Mouse (Mus musculus): ENCODE data around the gene Gdpgp1. TPM values are rescaled to one million over a fixed set of nuclear protein-coding genes. Genes with fewer than 3 reads are reported as not detected.

Gdpgp1 gene
- polyA plus RNA-seq, 1 experiment from 2014 or later, result 3.8 TPM

GRCm38 (mm10) chr7:80197941-80198778 lies 34.5 kb upstream of the Gdpgp1 start:
- peaks cover 50% of the 10 kb centered on the region for H3K4me1 ChIP-seq (ENCODE audit: control insufficient read depth, insufficient read depth, low read length)
- H3K27me3 ChIP-seq (ENCODE audit: control insufficient read depth, insufficient read depth, low read length), result no peaks in the 10 kb centered on the region
- H3K4me3 ChIP-seq (ENCODE audit: low read depth, low read length), result peak overlapping the region; percentile 72
- under 1% methylated on average over 60 of the region's 74 CpGs for WGBS
- H3K9ac ChIP-seq (ENCODE audit: low read length), result peak overlapping the region; percentile 90
- H3K4me2 ChIP-seq, result peak overlapping the region; percentile 92
- DNase-seq (ENCODE audit: low spot score, missing footprints) (peak; percentile 97), ATAC-seq (ENCODE audit: low FRiP score) (peak; percentile 93)
- H3K9me3 ChIP-seq (ENCODE audit: control insufficient read depth, low read length), result no peaks in the 10 kb centered on the region
- peak overlapping the region; percentile 90 for H3K27ac ChIP-seq (ENCODE audit: low read depth, low read length)
- no peaks in the 10 kb centered on the region for H3K36me3 ChIP-seq (ENCODE audit: control insufficient read depth, insufficient read depth, low read length)

- Histone ChIP-seq H3K27me3 (ENCODE audit: control insufficient read depth, insufficient read depth, low read length) (no peaks in the 10 kb centered on the region), H3K9me3 (ENCODE audit: control insufficient read depth, low read length) (no peaks in the 10 kb centered on the region), H3K36me3 (ENCODE audit: control insufficient read depth, insufficient read depth, low read length) (no peaks in the 10 kb centered on the region), H3K27ac (ENCODE audit: low read depth, low read length) (peak overlapping the region; percentile 90), H3K4me1 (ENCODE audit: control insufficient read depth, insufficient read depth, low read length) (peaks cover 56% of the 10 kb centered on the region), H3K4me3 (ENCODE audit: low read depth, low read length) (peak overlapping the region; percentile 72), H3K9ac (ENCODE audit: low read length) (peak overlapping the region; percentile 90), H3K4me2 (peak overlapping the region; percentile 92)
- peak; percentile 7; the same call in 1 of the 2 replicates for ATAC-seq (ENCODE audit: low FRiP score)
- 2% methylated on average over 11 of the region's 11 CpGs for WGBS
- no peak for DNase-seq (ENCODE audit: low spot score, missing footprints)
These were observed 33.8 kb upstream of the Gdpgp1 start for GRCm38 (mm10) chr7:80198863-80199262.

- Histone ChIP-seq H3K36me3 (ENCODE audit: control insufficient read depth, insufficient read depth, low read length) (no peaks in the 10 kb centered on the region), H3K4me1 (ENCODE audit: control insufficient read depth, insufficient read depth, low read length) (peaks cover 53% of the 10 kb centered on the region), H3K4me2 (peak overlapping the region; percentile 92), H3K4me3 (ENCODE audit: low read depth, low read length) (peak overlapping the region; percentile 72), H3K27ac (ENCODE audit: low read depth, low read length) (peak overlapping the region; percentile 90; the same call in 1 of the 2 replicates), H3K27me3 (ENCODE audit: control insufficient read depth, insufficient read depth, low read length) (no peaks in the 10 kb centered on the region), H3K9ac (ENCODE audit: low read length) (peak overlapping the region; percentile 90), H3K9me3 (ENCODE audit: control insufficient read depth, low read length) (no peaks in the 10 kb centered on the region)
- ATAC-seq (ENCODE audit: low FRiP score), result no peak
- 42% methylated on average over 6 of the region's 6 CpGs for WGBS
- DNase-seq (ENCODE audit: low spot score, missing footprints), result peak; percentile 86
These were observed 33.4 kb upstream of the Gdpgp1 start for GRCm38 (mm10) chr7:80199286-80199685.

- no peak overlapping the region; the same call in 1 of the 2 replicates for H3K4me2 ChIP-seq
- H3K9me3 ChIP-seq (ENCODE audit: control insufficient read depth, low read length), result no peaks in the 10 kb centered on the region
- no peaks in the 10 kb centered on the region for H3K36me3 ChIP-seq (ENCODE audit: control insufficient read depth, insufficient read depth, low read length)
- ATAC-seq (ENCODE audit: low FRiP score) (no peak), DNase-seq (ENCODE audit: low spot score, missing footprints) (peak; percentile 81)
- no peak overlapping the region for H3K9ac ChIP-seq (ENCODE audit: low read length)
- H3K4me3 ChIP-seq (ENCODE audit: low read depth, low read length), result no peak overlapping the region
- H3K27me3 ChIP-seq (ENCODE audit: control insufficient read depth, insufficient read depth, low read length), result no peaks in the 10 kb centered on the region
- WGBS, result 78% methylated on average over 11 of the region's 11 CpGs
- no peak overlapping the region for H3K27ac ChIP-seq (ENCODE audit: low read depth, low read length)
- peaks cover 50% of the 10 kb centered on the region for H3K4me1 ChIP-seq (ENCODE audit: control insufficient read depth, insufficient read depth, low read length)
These were observed 32.6 kb upstream of the Gdpgp1 start for GRCm38 (mm10) chr7:80199851-80200587.

- WGBS, result 93% methylated on average over 6 of the region's 6 CpGs
- Histone ChIP-seq H3K4me1 (ENCODE audit: control insufficient read depth, insufficient read depth, low read length) (peaks cover 50% of the 10 kb centered on the region), H3K4me3 (ENCODE audit: low read depth, low read length) (no peak overlapping the region), H3K27me3 (ENCODE audit: control insufficient read depth, insufficient read depth, low read length) (no peaks in the 10 kb centered on the region), H3K36me3 (ENCODE audit: control insufficient read depth, insufficient read depth, low read length) (no peaks in the 10 kb centered on the region), H3K9ac (ENCODE audit: low read length) (no peak overlapping the region), H3K27ac (ENCODE audit: low read depth, low read length) (no peak overlapping the region), H3K4me2 (no peak overlapping the region), H3K9me3 (ENCODE audit: control insufficient read depth, low read length) (no peaks in the 10 kb centered on the region)
- DNase-seq (ENCODE audit: low spot score, missing footprints) (peak; percentile 33), ATAC-seq (ENCODE audit: low FRiP score) (no peak)
These were observed 32.1 kb upstream of the Gdpgp1 start for GRCm38 (mm10) chr7:80200588-80200945.

- DNase-seq (ENCODE audit: low spot score, missing footprints), result peak; percentile 68
- no peaks in the 10 kb centered on the region for H3K36me3 ChIP-seq (ENCODE audit: control insufficient read depth, insufficient read depth, low read length)
- WGBS, result 92% methylated on average over 5 of the region's 5 CpGs
These were observed 31.6 kb upstream of the Gdpgp1 start for GRCm38 (mm10) chr7:80200963-80201539.

GRCm38 (mm10) chr7:80201888-80202540 lies 30.7 kb upstream of the Gdpgp1 start:
- ATAC-seq (ENCODE audit: low FRiP score), result no peak
- Histone ChIP-seq H3K9me3 (ENCODE audit: control insufficient read depth, low read length) (no peaks in the 10 kb centered on the region), H3K4me2 (no peak overlapping the region), H3K27ac (ENCODE audit: low read depth, low read length) (no peak overlapping the region), H3K4me3 (ENCODE audit: low read depth, low read length) (no peak overlapping the region), H3K27me3 (ENCODE audit: control insufficient read depth, insufficient read depth, low read length) (no peaks in the 10 kb centered on the region), H3K4me1 (ENCODE audit: control insufficient read depth, insufficient read depth, low read length) (peaks cover 50% of the 10 kb centered on the region), H3K9ac (ENCODE audit: low read length) (no peak overlapping the region), H3K36me3 (ENCODE audit: control insufficient read depth, insufficient read depth, low read length) (no peaks in the 10 kb centered on the region)
- no peak for DNase-seq (ENCODE audit: low spot score, missing footprints)
- 73% methylated on average over 15 of the region's 15 CpGs for WGBS

More at GRCm38 (mm10) chr7:80200963-80201539, 31.6 kb upstream of the Gdpgp1 start:
- H3K9me3 ChIP-seq (ENCODE audit: control insufficient read depth, low read length), result no peaks in the 10 kb centered on the region
- H3K27ac ChIP-seq (ENCODE audit: low read depth, low read length), result no peak overlapping the region
- peaks cover 50% of the 10 kb centered on the region for H3K4me1 ChIP-seq (ENCODE audit: control insufficient read depth, insufficient read depth, low read length)
- no peak for ATAC-seq (ENCODE audit: low FRiP score)
- H3K4me3 ChIP-seq (ENCODE audit: low read depth, low read length), result no peak overlapping the region
- no peaks in the 10 kb centered on the region for H3K27me3 ChIP-seq (ENCODE audit: control insufficient read depth, insufficient read depth, low read length)
- no peak overlapping the region for H3K9ac ChIP-seq (ENCODE audit: low read length)
- H3K4me2 ChIP-seq, result no peak overlapping the region

GRCm38 (mm10) chr7:80202961-80203360 lies 29.7 kb upstream of the Gdpgp1 start:
- ATAC-seq (ENCODE audit: low FRiP score) (no peak), DNase-seq (ENCODE audit: low spot score, missing footprints) (peak; percentile 51)
- Histone ChIP-seq H3K27me3 (ENCODE audit: control insufficient read depth, insufficient read depth, low read length) (no peaks in the 10 kb centered on the region), H3K4me3 (ENCODE audit: low read depth, low read length) (no peak overlapping the region), H3K27ac (ENCODE audit: low read depth, low read length) (0 out of 2 replicates have a peak overlapping the region, but pooled peaks have one; percentile 2), H3K9ac (ENCODE audit: low read length) (0 out of 2 replicates have a peak overlapping the region, but pooled peaks have one; percentile 3), H3K36me3 (ENCODE audit: control insufficient read depth, insufficient read depth, low read length) (no peaks in the 10 kb centered on the region), H3K4me1 (ENCODE audit: control insufficient read depth, insufficient read depth, low read length) (peaks cover 42% of the 10 kb centered on the region), H3K4me2 (no peak overlapping the region), H3K9me3 (ENCODE audit: control insufficient read depth, low read length) (no peaks in the 10 kb centered on the region)
- WGBS, result 74% methylated on average over 5 of the region's 5 CpGs

Data from midbrain, embryonic 11.5 days (tissue).